Mouse (Mus musculus) G1E (cell line): ENCODE results near the gene Pparg.

ENCODE experiments used
- CTCF ChIP-seq: IDR thresholded peaks from 2 replicates; pipeline ENCODE4 v1.5.1; 2012; ENCODE audit warnings: low read depth, low read length, inconsistent platforms, mixed read lengths
- GATA1 ChIP-seq: IDR thresholded peaks from 2 replicates; pipeline ENCODE4 v1.6.1; 2012; ENCODE audit warnings: borderline replicate concordance, low read length, inconsistent platforms, mixed read lengths
- TAL1 ChIP-seq: conservative IDR thresholded peaks from 2 replicates; pipeline ENCODE4 v1.6.1; 2012; ENCODE audit warnings: low read depth, low read length, inconsistent platforms, mixed read lengths

- no peak for TF ChIP-seq GATA1
- TF ChIP-seq CTCF = no peak
- no peak for TF ChIP-seq TAL1
Measured at GRCm38 (mm10) chr6:115321883-115322351, 38.8 kb upstream of the Pparg start.
